Mouse (Mus musculus) myocyte (in vitro differentiated cells): ENCODE data around the gene Lrrc8c. TPM values are rescaled to one million over a fixed set of nuclear protein-coding genes. Genes with fewer than 3 reads are reported as not detected.

Experiments used
- H3K27me3 ChIP-seq: one replicate; pipeline ENCODE4 v1.6.1; 2011; ENCODE audit not compliant: control insufficient read depth, insufficient read depth, insufficient read length
- H3K36me3 ChIP-seq: one replicate; pipeline ENCODE4 v1.6.1; 2011; ENCODE audit not compliant: control insufficient read depth, insufficient read depth
- H3K4me2 ChIP-seq: one replicate; pipeline ENCODE4 v1.6.1; 2011; ENCODE audit warnings: low read depth, control low read depth
- H3K4me3 ChIP-seq: one replicate; pipeline ENCODE4 v1.5.1; 2011; ENCODE audit warnings: mild to moderate bottlenecking, control low read depth, moderate library complexity
- H3K79me2 ChIP-seq: one replicate; pipeline ENCODE4 v1.6.1; 2011; ENCODE audit not compliant: control insufficient read depth, insufficient read depth
- H3ac ChIP-seq: one replicate; pipeline ENCODE4 v1.6.1; 2011; ENCODE audit not compliant: control insufficient read depth, insufficient read length
- CEBPB ChIP-seq: IDR thresholded peaks from 2 replicates; pipeline ENCODE4 v1.6.1; 2011; ENCODE audit warnings: mild to moderate bottlenecking, moderate library complexity; ENCODE audit not compliant: poor library complexity, insufficient read depth, severe bottlenecking
- E2F4 ChIP-seq: IDR thresholded peaks from one replicate; pipeline ENCODE4 v1.6.1; 2011; ENCODE audit warnings: mild to moderate bottlenecking, control low read depth, moderate library complexity; ENCODE audit not compliant: insufficient read depth
- MAX ChIP-seq: IDR thresholded peaks from one replicate; pipeline ENCODE4 v1.6.1; 2011; ENCODE audit warnings: low read depth, mild to moderate bottlenecking, control low read depth
- MYOD1 ChIP-seq, 3 experiments: IDR thresholded peaks; one replicate each; pipeline ENCODE4 v1.6.1; 2011; ENCODE audit warnings: control low read depth in 2 of 3, low read depth in 2 of 3, mild to moderate bottlenecking in 2 of 3, moderate library complexity in 1 of 3; ENCODE audit not compliant: insufficient read length in 2 of 3, control insufficient read depth in 1 of 3
- MYOG ChIP-seq, 3 experiments: IDR thresholded peaks; one replicate each; pipeline ENCODE4 v1.6.1; 2011; ENCODE audit warnings: control low read depth in 2 of 3, low read depth in 2 of 3, mild to moderate bottlenecking in 2 of 3; ENCODE audit not compliant: insufficient read length in 2 of 3, control insufficient read depth in 1 of 3, insufficient read depth in 1 of 3
- POLR2A ChIP-seq: IDR thresholded peaks from one replicate; pipeline ENCODE4 v1.6.1; 2011; ENCODE audit warnings: low read depth, mild to moderate bottlenecking, control low read depth, moderate library complexity; ENCODE audit not compliant: insufficient read length
- POLR2AphosphoS2 ChIP-seq: IDR thresholded peaks from one replicate; pipeline ENCODE4 v1.6.1; 2011; ENCODE audit warnings: low read depth, control low read depth; ENCODE audit not compliant: insufficient read length
- REST ChIP-seq: IDR thresholded peaks from one replicate; pipeline ENCODE4 v1.6.1; 2011; ENCODE audit warnings: mild to moderate bottlenecking, control low read depth, moderate library complexity; ENCODE audit not compliant: insufficient read depth, insufficient read length
- SRF ChIP-seq: IDR thresholded peaks from one replicate; pipeline ENCODE4 v1.6.1; 2011; ENCODE audit warnings: low read depth; ENCODE audit not compliant: control insufficient read depth, insufficient read length
- TCF12 ChIP-seq: IDR thresholded peaks from one replicate; pipeline ENCODE4 v1.6.1; 2011; ENCODE audit warnings: mild to moderate bottlenecking, control low read depth; ENCODE audit not compliant: poor library complexity, insufficient read depth, severe bottlenecking
- TCF3 ChIP-seq: IDR thresholded peaks from one replicate; pipeline ENCODE4 v1.6.1; 2011; ENCODE audit warnings: low read depth, control low read depth; ENCODE audit not compliant: insufficient read length
- USF1 ChIP-seq: IDR thresholded peaks from one replicate; pipeline ENCODE4 v1.6.1; 2011; ENCODE audit warnings: low read depth, mild to moderate bottlenecking, control low read depth, moderate library complexity
- polyA plus RNA-seq: library from polyadenylated mRNA; unstranded; fragments of >200 nt; fragmentation: generic; extraction: Trizol; gene quantifications from one replicate; pipeline ENCODE4 v1.2.1, GENCODE M21; 2012; ENCODE audit warnings: missing spikeins

Lrrc8c gene
- 7.9 TPM for polyA plus RNA-seq

DNA sequence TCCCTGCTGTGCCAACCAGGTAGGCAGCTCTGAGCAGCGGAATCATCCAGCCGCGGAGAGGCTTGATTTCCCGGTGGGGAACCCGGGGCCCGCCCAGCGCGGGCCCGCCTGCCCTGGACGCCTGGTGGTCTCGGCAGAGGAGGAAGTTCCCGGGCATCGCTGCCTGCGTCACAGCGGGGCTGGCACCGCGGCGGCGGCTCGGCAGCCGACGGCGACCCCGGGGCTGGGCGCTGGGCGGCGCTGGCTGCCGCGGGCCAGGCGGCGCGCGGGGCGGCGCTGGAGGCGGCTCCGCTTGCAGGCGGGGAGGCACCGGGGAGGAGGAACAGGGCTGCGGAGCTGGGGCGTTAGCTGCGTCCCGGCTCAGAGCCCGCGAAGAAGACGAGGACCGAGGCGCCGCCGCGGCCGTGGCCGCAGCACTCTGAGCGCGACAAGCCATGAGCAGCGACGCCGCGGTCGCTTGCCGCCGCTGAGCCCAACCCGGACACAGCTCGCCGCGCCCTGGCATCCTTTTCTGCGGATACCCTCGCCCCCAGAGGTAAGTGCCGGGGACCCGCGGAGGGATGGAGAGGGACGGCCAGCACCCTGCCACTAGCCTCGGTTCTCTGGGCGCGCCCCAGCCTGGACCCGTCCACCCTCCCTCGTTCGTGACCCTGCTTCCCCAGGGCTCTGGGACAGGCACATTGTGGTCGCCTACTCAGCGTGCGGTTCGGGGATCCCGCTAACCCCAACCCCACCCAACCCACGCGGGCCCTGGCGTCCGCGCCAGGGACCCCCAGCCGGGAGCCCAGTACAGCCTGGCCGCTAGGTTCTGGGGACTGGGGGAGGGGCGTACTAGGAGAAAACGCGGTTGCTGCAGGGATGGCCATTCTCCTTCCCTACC lies at the start of gene Lrrc8c:
Lrrc8c (plus strand) TSS at position 293 of the 880 bp plus-strand sequence.
- Histone ChIP-seq H3K4me3 (peak within 1 kb of the TSS; percentile 69), H3ac (peak within 1 kb of the TSS; percentile 91), H3K36me3 (peaks cover under 1% of the 10 kb centered on the region), H3K4me2 (peak within 1 kb of the TSS; percentile 96), H3K79me2 (peaks cover 18% of the 10 kb centered on the region), H3K27me3 (no peaks in the 10 kb centered on the region)
- TF ChIP-seq POLR2AphosphoS2, result peak; percentile 83
- no peak for TF ChIP-seq USF1
- TF ChIP-seq POLR2A, result peak; percentile 85
- no peak for TF ChIP-seq MYOG (IDR thresholded peaks at IDR 0.05; ENCODE audit: control insufficient read depth in 1 of 3, insufficient read depth in 1 of 3, insufficient read length in 2 of 3, low read depth in 2 of 3)
- peak in 1 of 3 experiments; percentile 48 for TF ChIP-seq MYOD1 (IDR thresholded peaks at IDR 0.05; ENCODE audit: control insufficient read depth in 1 of 3, insufficient read length in 2 of 3, low read depth in 2 of 3)
- no peak for TF ChIP-seq MAX
- no peak for TF ChIP-seq E2F4
- TF ChIP-seq SRF, result no peak
- no peak for TF ChIP-seq CEBPB

DNA sequence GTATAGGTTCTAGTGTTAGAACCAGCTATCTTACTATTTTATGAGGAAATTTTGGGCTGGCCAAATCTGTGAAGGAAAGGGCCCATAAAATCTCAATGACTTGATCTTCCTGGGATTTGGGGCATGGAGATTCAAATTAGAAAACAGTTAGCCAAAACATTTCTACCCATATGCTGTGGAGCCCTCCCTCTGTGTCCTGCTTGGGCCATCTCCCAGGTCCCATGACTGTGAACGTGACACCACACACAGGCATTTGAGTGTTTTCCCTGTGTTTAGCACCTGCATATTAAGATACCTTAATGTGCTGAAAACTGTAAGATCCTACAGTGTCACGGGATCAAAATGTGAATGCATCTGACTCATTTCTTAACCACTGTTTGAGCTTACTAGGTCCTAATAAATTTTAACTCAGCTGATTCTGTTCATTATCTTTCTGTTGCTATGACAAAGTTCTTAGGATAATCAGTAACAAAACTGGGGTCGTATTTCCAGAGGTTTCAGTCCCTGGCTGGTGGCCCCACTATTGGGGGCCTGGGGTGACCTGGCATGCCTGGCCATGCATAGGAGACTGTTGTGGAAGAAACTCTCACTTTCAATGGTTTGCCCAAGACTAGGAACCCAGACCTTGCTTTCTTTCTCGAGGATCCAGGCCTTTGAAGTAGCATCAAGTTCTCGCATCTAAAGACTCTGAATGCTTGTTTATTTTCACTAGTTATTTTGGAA lies 46.0 kb upstream of the Lrrc8c start:
- Histone ChIP-seq H3K79me2 (no peaks in the 10 kb centered on the region), H3K27me3 (no peaks in the 10 kb centered on the region), H3K4me2 (no peak overlapping the region), H3K4me3 (no peak overlapping the region), H3K36me3 (no peaks in the 10 kb centered on the region), H3ac (no peak overlapping the region)
- TF ChIP-seq TCF3, result no peak
- TF ChIP-seq USF1, result no peak
- no peak for TF ChIP-seq MYOG (IDR thresholded peaks at IDR 0.05; ENCODE audit: control insufficient read depth in 1 of 3, insufficient read depth in 1 of 3, insufficient read length in 2 of 3, low read depth in 2 of 3)
- TF ChIP-seq CEBPB, result no peak
- no peak for TF ChIP-seq TCF12
- no peak for TF ChIP-seq MYOD1 (IDR thresholded peaks at IDR 0.05; ENCODE audit: control insufficient read depth in 1 of 3, insufficient read length in 2 of 3, low read depth in 2 of 3)
- no peak for TF ChIP-seq POLR2AphosphoS2
- no peak for TF ChIP-seq POLR2A
- TF ChIP-seq E2F4, result no peak
- TF ChIP-seq MAX, result no peak

DNA sequence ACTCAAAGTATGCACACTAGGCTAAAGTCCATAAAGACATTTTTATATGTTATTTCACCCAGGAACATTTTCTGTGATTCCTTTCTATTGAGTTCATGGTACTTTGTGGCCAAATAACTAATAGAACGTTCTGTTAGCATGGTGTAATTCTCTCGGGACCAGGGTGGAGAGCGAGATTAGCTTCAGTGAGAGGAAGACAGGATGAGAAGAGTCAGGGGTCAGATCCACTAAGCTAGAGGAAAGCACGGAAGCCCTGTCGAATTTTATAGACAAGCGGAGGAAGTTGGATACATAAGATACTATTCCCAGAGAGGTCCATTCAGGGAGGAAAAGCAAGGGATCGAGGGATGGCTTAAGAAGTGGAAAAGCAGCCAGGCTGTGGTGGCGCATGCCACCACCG lies 41.7 kb upstream of the Lrrc8c start:
- no peaks in the 10 kb centered on the region for H3K36me3 ChIP-seq
- no peak overlapping the region for H3K4me3 ChIP-seq

DNA sequence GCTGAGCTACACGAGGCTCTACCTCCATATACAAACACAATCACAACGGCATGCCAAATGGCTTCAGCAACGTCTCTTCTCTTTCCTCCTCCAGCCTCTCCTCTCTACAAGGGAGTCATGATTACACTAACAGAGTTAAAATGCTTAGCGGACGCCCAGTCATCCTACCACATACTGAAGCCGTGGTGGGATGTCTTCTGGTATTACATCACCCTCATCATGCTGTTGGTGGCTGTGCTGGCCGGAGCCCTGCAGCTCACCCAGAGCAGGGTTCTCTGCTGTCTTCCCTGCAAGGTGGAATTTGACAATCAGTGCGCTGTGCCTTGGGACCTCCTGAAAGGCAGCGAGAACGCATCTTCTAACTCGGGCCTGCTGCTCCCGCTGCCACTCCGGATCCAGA lies 39.5 kb upstream of the Lrrc8c start:
- Histone ChIP-seq H3K4me3 (no peak overlapping the region), H3K27me3 (no peaks in the 10 kb centered on the region), H3K79me2 (no peaks in the 10 kb centered on the region), H3K4me2 (no peak overlapping the region), H3K36me3 (no peaks in the 10 kb centered on the region), H3ac (no peak overlapping the region)
- TF ChIP-seq SRF (no peak), REST (no peak), TCF3 (no peak), USF1 (no peak), CEBPB (no peak), MYOD1 (IDR thresholded peaks at IDR 0.05; ENCODE audit: control insufficient read depth in 1 of 3, insufficient read length in 2 of 3, low read depth in 2 of 3) (no peak), E2F4 (no peak), POLR2A (no peak), TCF12 (no peak), POLR2AphosphoS2 (no peak), MYOG (IDR thresholded peaks at IDR 0.05; ENCODE audit: control insufficient read depth in 1 of 3, insufficient read depth in 1 of 3, insufficient read length in 2 of 3, low read depth in 2 of 3) (no peak), MAX (no peak)

More for the DNA sequence above, 41.7 kb upstream of the Lrrc8c start:
- Histone ChIP-seq H3K27me3 (no peaks in the 10 kb centered on the region), H3ac (no peak overlapping the region), H3K4me2 (no peak overlapping the region), H3K79me2 (no peaks in the 10 kb centered on the region)
- TF ChIP-seq MYOD1 (IDR thresholded peaks at IDR 0.05; ENCODE audit: control insufficient read depth in 1 of 3, insufficient read length in 2 of 3, low read depth in 2 of 3) (no peak), POLR2A (no peak), TCF3 (no peak), USF1 (no peak), MAX (no peak), MYOG (IDR thresholded peaks at IDR 0.05; ENCODE audit: control insufficient read depth in 1 of 3, insufficient read depth in 1 of 3, insufficient read length in 2 of 3, low read depth in 2 of 3) (no peak), TCF12 (no peak), CEBPB (no peak)
